Mouse (Mus musculus): ENCODE measurements around the gene Ccdc51.

The Ccdc51 gene

GRCm38 (mm10) chr9:109056916-109057315 lies 25.4 kb upstream of the Ccdc51 start:
- in situ Hi-C loops (cut with MboI) = no loop called here

GRCm38 (mm10) chr9:109057543-109057942 lies 24.8 kb upstream of the Ccdc51 start:
- in situ Hi-C loops (cut with MboI) = no loop called here

- in situ Hi-C loops (cut with MboI) = no loop called here
These were observed 24.1 kb upstream of the Ccdc51 start for GRCm38 (mm10) chr9:109058006-109058765.

- in situ Hi-C loops (cut with MboI) = no loop called here
These were observed 23.0 kb upstream of the Ccdc51 start, which contains the start of gene Trex1 for GRCm38 (mm10) chr9:109059136-109059903. Gene Trex1, minus strand, starts transcription at chr9:109059734.

- in situ Hi-C loops (cut with MboI) = loop anchor here (10.0 kb wide), 1 partner anchor 56 kb away; no protein-coding TSS in a partner anchor
These were observed 22.0 kb upstream of the Ccdc51 start for GRCm38 (mm10) chr9:109060184-109060897.

- in situ Hi-C loops (cut with MboI) = loop anchor here (10.0 kb wide), 1 partner anchor 56 kb away; no protein-coding TSS in a partner anchor
These were observed 21.4 kb upstream of the Ccdc51 start for GRCm38 (mm10) chr9:109060898-109061295.

GRCm38 (mm10) chr9:109068095-109068735 lies 14.1 kb upstream of the Ccdc51 start:
- in situ Hi-C loops (cut with MboI) = loop anchor here (10.0 kb wide), 1 partner anchor 63 kb away; no protein-coding TSS in a partner anchor

- in situ Hi-C loops (cut with MboI) = no loop called here
These were observed 8.4 kb upstream of the Ccdc51 start, which contains the start of gene Atrip for GRCm38 (mm10) chr9:109073661-109074573. Gene Atrip, minus strand, starts transcription at chr9:109074124.

- in situ Hi-C loops (cut with MboI) = no loop called here
These were observed 1.8 kb upstream of the Ccdc51 start for GRCm38 (mm10) chr9:109080516-109080915.

GRCm38 (mm10) chr9:109081749-109082123 lies 557 bp upstream of the Ccdc51 start:
- in situ Hi-C loops (cut with MboI) = no loop called here

GRCm38 (mm10) chr9:109084922-109085321 lies 2.6 kb downstream of the Ccdc51 start:
- in situ Hi-C loops (cut with MboI) = no loop called here

- in situ Hi-C loops (cut with MboI) = no loop called here
These were observed 5.7 kb downstream of the Ccdc51 start for GRCm38 (mm10) chr9:109087987-109088386.

GRCm38 (mm10) chr9:109090446-109090845 lies 8.2 kb downstream of the Ccdc51 start:
- in situ Hi-C loops (cut with MboI) = no loop called here

GRCm38 (mm10) chr9:109091802-109092201 lies 9.5 kb downstream of the Ccdc51 start:
- in situ Hi-C loops (cut with MboI) = no loop called here

- in situ Hi-C loops (cut with MboI) = no loop called here
These were observed 10.5 kb downstream of the Ccdc51 start for GRCm38 (mm10) chr9:109092799-109093198.

GRCm38 (mm10) chr9:109093786-109094552 lies 11.7 kb downstream of the Ccdc51 start:
- in situ Hi-C loops (cut with MboI) = no loop called here

- in situ Hi-C loops (cut with MboI) = no loop called here
These were observed 12.4 kb downstream of the Ccdc51 start for GRCm38 (mm10) chr9:109094553-109095136.

- in situ Hi-C loops (cut with MboI) = no loop called here
These were observed 13.1 kb downstream of the Ccdc51 start, which contains the start of gene Plxnb1 for GRCm38 (mm10) chr9:109095137-109095982. Gene Plxnb1, plus strand, starts transcription at chr9:109095389.

All from mature B cell (primary cell).